Mouse (Mus musculus) left cerebral cortex, postnatal 36 days (tissue): ENCODE measurements around the gene Vdac1. TPM values are rescaled to one million over a fixed set of nuclear protein-coding genes. Genes with fewer than 3 reads are reported as not detected.
A peak's percentile ranks its signal among the peaks of the same experiment; 100 is the strongest.

Experiments used
- DNase-seq, 2 experiments: peaks; one replicate each; pipeline ENCODE4 v3.0.0; 2021 to 2022; ENCODE audit warnings: low spot score in 2 of 2, mixed read lengths in 1 of 2
- intact Hi-C: fragments of 180-260 bp; cut with DNase I; formaldehyde crosslinking; loops from one replicate; pipeline ENCODE4 v1.15.1; 2025
- total RNA-seq, 2 experiments: library from RNA; stranded (reverse); gene quantifications; 2 replicates each; pipeline ENCODE4 v1.2.3; 2021

The Vdac1 gene
- 100 to 1,000 TPM; 542 to 579 TPM for total RNA-seq

GRCm38 (mm10) chr11:52360471-52361277 is at the start of gene Vdac1:
Gene Vdac1 (plus strand): TSS chr11:52360860.
- peak; percentile 89 to 93 for DNase-seq
- intact Hi-C loops = loop anchor here (5.0 kb wide), 1 partner anchor 503 kb away; the partner anchor contains the start of gene Jade2

GRCm38 (mm10) chr11:52314102-52314793 is 46.4 kb upstream of the Vdac1 start:
- intact Hi-C loops = no loop called here
- DNase-seq = no peak

- DNase-seq = no peak
- intact Hi-C loops = no loop called here
These were observed 42.2 kb upstream of the Vdac1 start for GRCm38 (mm10) chr11:52318445-52318844.

GRCm38 (mm10) chr11:52319664-52320063 is 41.0 kb upstream of the Vdac1 start:
- DNase-seq = no peak
- intact Hi-C loops = no loop called here

GRCm38 (mm10) chr11:52320529-52320928 is 40.1 kb upstream of the Vdac1 start:
- intact Hi-C loops = no loop called here
- DNase-seq = no peak

- intact Hi-C loops = no loop called here
- DNase-seq = no peak
These were observed 39.1 kb upstream of the Vdac1 start for GRCm38 (mm10) chr11:52321540-52321939.

GRCm38 (mm10) chr11:52324442-52325367 is 36.0 kb upstream of the Vdac1 start:
- DNase-seq = no peak
- intact Hi-C loops = no loop called here

GRCm38 (mm10) chr11:52327313-52327712 is 33.3 kb upstream of the Vdac1 start:
- intact Hi-C loops = no loop called here

GRCm38 (mm10) chr11:52332421-52333118 is 28.1 kb upstream of the Vdac1 start:
- intact Hi-C loops = loop anchor here (10.0 kb wide), 1 partner anchor 198 kb away; no protein-coding TSS in a partner anchor
- DNase-seq = no peak

More at GRCm38 (mm10) chr11:52327313-52327712, 33.3 kb upstream of the Vdac1 start:
- no peak for DNase-seq

GRCm38 (mm10) chr11:52333616-52334015 is 27.0 kb upstream of the Vdac1 start:
- intact Hi-C loops = loop anchor here (10.0 kb wide), 1 partner anchor 199 kb away; no protein-coding TSS in a partner anchor
- peak; percentile 27 to 61 for DNase-seq

- intact Hi-C loops = loop anchor here (10.0 kb wide), 1 partner anchor 200 kb away; no protein-coding TSS in a partner anchor
- DNase-seq = no peak
These were observed 25.4 kb upstream of the Vdac1 start for GRCm38 (mm10) chr11:52335263-52335662.

GRCm38 (mm10) chr11:52335924-52336323 is 24.7 kb upstream of the Vdac1 start:
- peak; percentile 59 to 69 for DNase-seq
- intact Hi-C loops = loop anchor here (10.0 kb wide), 1 partner anchor 201 kb away; no protein-coding TSS in a partner anchor

- no peak for DNase-seq
- intact Hi-C loops = loop anchor here (10.0 kb wide), 1 partner anchor 203 kb away; no protein-coding TSS in a partner anchor
These were observed 22.9 kb upstream of the Vdac1 start for GRCm38 (mm10) chr11:52337651-52338295.

GRCm38 (mm10) chr11:52338351-52338750 is 22.3 kb upstream of the Vdac1 start:
- intact Hi-C loops = loop anchor here (10.0 kb wide), 1 partner anchor 204 kb away; no protein-coding TSS in a partner anchor

GRCm38 (mm10) chr11:52339098-52339497 is 21.6 kb upstream of the Vdac1 start:
- intact Hi-C loops = loop anchor here (10.0 kb wide), 1 partner anchor 204 kb away; no protein-coding TSS in a partner anchor
- no peak for DNase-seq

More at GRCm38 (mm10) chr11:52338351-52338750, 22.3 kb upstream of the Vdac1 start:
- no peak for DNase-seq

GRCm38 (mm10) chr11:52339512-52339911 is 21.1 kb upstream of the Vdac1 start:
- intact Hi-C loops = loop anchor here (10.0 kb wide), 1 partner anchor 205 kb away; no protein-coding TSS in a partner anchor

GRCm38 (mm10) chr11:52340123-52340864 is 20.4 kb upstream of the Vdac1 start:
- DNase-seq = no peak
- intact Hi-C loops = loop anchor here (5.0 to 10.0 kb wide), 2 partner anchors 43 to 335 kb away; partner anchors contain the start of genes Cdkl3 and Ube2b

More at GRCm38 (mm10) chr11:52339512-52339911, 21.1 kb upstream of the Vdac1 start:
- no peak for DNase-seq
